Mouse (Mus musculus) embryonic facial prominence, embryonic 15.5 days (tissue): ENCODE measurements around the gene Lrrc31. TPM values are rescaled to one million over a fixed set of nuclear protein-coding genes. Genes with fewer than 3 reads are reported as not detected.
"Not testable (repeated sequence)": the region's sequence is repeated elsewhere in the genome, so short reads cannot be mapped to it uniquely, and the experiment has no call there.

Experiments used
- ATAC-seq: fragments of 200-750 bp; cut with Nextera tagmentation; 2 replicates; pipeline ENCODE4 v1.8.0; 2017; ENCODE audit warnings: low read depth, moderate TSS enrichment; ENCODE audit not compliant: insufficient number of reproducible peaks, low FRiP score, low TSS enrichment
- H3K27ac ChIP-seq: fragments of 300-500 bp; sonication (generic); replicated peaks from 2 replicates; pipeline ENCODE4 v1.5.1; 2015; ENCODE audit warnings: mild to moderate bottlenecking, inconsistent platforms
- H3K27me3 ChIP-seq: fragments of 300-500 bp; sonication (generic); 2 replicates; pipeline ENCODE4 v1.6.1; 2015; ENCODE audit warnings: inconsistent platforms
- H3K36me3 ChIP-seq: fragments of 300-500 bp; sonication (generic); 2 replicates; pipeline ENCODE4 v1.6.1; 2015; ENCODE audit warnings: mild to moderate bottlenecking, inconsistent platforms
- H3K4me1 ChIP-seq: fragments of 300-500 bp; sonication (generic); 2 replicates; pipeline ENCODE4 v1.6.1; 2015; ENCODE audit warnings: inconsistent platforms
- H3K4me2 ChIP-seq: fragments of 300-500 bp; sonication (generic); replicated peaks from 2 replicates; pipeline ENCODE4 v1.6.1; 2015; ENCODE audit warnings: mild to moderate bottlenecking, inconsistent platforms
- H3K4me3 ChIP-seq: fragments of 300-500 bp; sonication (generic); replicated peaks from 2 replicates; pipeline ENCODE4 v1.5.1; 2015; ENCODE audit warnings: mild to moderate bottlenecking, inconsistent platforms
- H3K9ac ChIP-seq: fragments of 300-500 bp; sonication (generic); 2 replicates; pipeline ENCODE4 v1.6.1; 2015; ENCODE audit warnings: inconsistent platforms
- H3K9me3 ChIP-seq: fragments of 300-500 bp; sonication (generic); replicated peaks from 2 replicates; pipeline ENCODE4 v1.6.1; 2016; ENCODE audit warnings: inconsistent platforms
- WGBS: fragments of 180-500 bp; shearing (Covaris S2); methylation state at CpG from one replicate; pipeline ENCODE4 v1.1.7; 2015; 5-methylcytosine and 5-hydroxymethylcytosine counted together
- polyA plus RNA-seq: library from polyadenylated mRNA; unstranded; fragments of >200 nt; fragmentation: Nextera tagmentation; extraction: Ambion mirVana; gene quantifications from 2 replicates; pipeline ENCODE4 v1.2.1, GENCODE M21; 2015

The Lrrc31 gene
- 0.53 and 1.9 TPM in 2 replicates for polyA plus RNA-seq

GRCm38 (mm10) chr3:30699711-30700505 lies at the start of gene Lrrc31:
Gene Lrrc31, minus strand, starts transcription at chr3:30699843.
- not testable (repeated sequence) for H3K36me3 ChIP-seq, H3K4me2 ChIP-seq, ATAC-seq, H3K27me3 ChIP-seq, H3K4me1 ChIP-seq, H3K9me3 ChIP-seq, H3K27ac ChIP-seq, H3K4me3 ChIP-seq, H3K9ac ChIP-seq
- 72% methylated on average over 6 of the region's 6 CpGs for WGBS

GRCm38 (mm10) chr3:30748316-30748715 lies 48.7 kb upstream of the Lrrc31 start:
- H3K36me3 ChIP-seq = no peaks in the 10 kb centered on the region
- no peaks in the 10 kb centered on the region for H3K9me3 ChIP-seq
- H3K9ac ChIP-seq = no peak overlapping the region
- ATAC-seq = no peak
- H3K27me3 ChIP-seq = no peaks in the 10 kb centered on the region
- H3K4me2 ChIP-seq = no peak overlapping the region
- no peak overlapping the region for H3K4me3 ChIP-seq
- no peak overlapping the region for H3K27ac ChIP-seq
- WGBS = 81% methylated on average over 9 of the region's 9 CpGs
- H3K4me1 ChIP-seq = no peaks in the 10 kb centered on the region

- no peak for ATAC-seq
Measured at GRCm38 (mm10) chr3:30746006-30746405, 46.4 kb upstream of the Lrrc31 start, which contains the start of gene Samd7. Gene Samd7, plus strand, starts transcription at chr3:30746293.

GRCm38 (mm10) chr3:30742891-30743290 lies 43.2 kb upstream of the Lrrc31 start:
- H3K9me3 ChIP-seq = no peaks in the 10 kb centered on the region
- 90% methylated on average over 7 of the region's 7 CpGs for WGBS
- H3K36me3 ChIP-seq = no peaks in the 10 kb centered on the region
- H3K4me1 ChIP-seq = no peaks in the 10 kb centered on the region
- H3K4me2 ChIP-seq = no peak overlapping the region
- no peak overlapping the region for H3K27ac ChIP-seq
- no peak overlapping the region for H3K9ac ChIP-seq
- no peak for ATAC-seq
- H3K4me3 ChIP-seq = no peak overlapping the region
- H3K27me3 ChIP-seq = no peaks in the 10 kb centered on the region

More at GRCm38 (mm10) chr3:30746006-30746405, 46.4 kb upstream of the Lrrc31 start, which contains the start of gene Samd7:
- Histone ChIP-seq H3K9ac (no peak within 1 kb of the TSS), H3K36me3 (no peaks in the 10 kb centered on the region), H3K4me2 (no peak within 1 kb of the TSS), H3K4me3 (no peak within 1 kb of the TSS), H3K27me3 (no peaks in the 10 kb centered on the region), H3K27ac (no peak within 1 kb of the TSS), H3K4me1 (no peaks in the 10 kb centered on the region), H3K9me3 (no peaks in the 10 kb centered on the region)
- 61% methylated on average over 7 of the region's 7 CpGs for WGBS

GRCm38 (mm10) chr3:30741306-30741705 lies 41.7 kb upstream of the Lrrc31 start:
- Histone ChIP-seq H3K36me3 (no peaks in the 10 kb centered on the region), H3K4me3 (no peak overlapping the region), H3K9me3 (no peaks in the 10 kb centered on the region), H3K9ac (no peak overlapping the region), H3K27me3 (no peaks in the 10 kb centered on the region), H3K4me1 (no peaks in the 10 kb centered on the region), H3K4me2 (no peak overlapping the region), H3K27ac (no peak overlapping the region)
- no peak for ATAC-seq
- WGBS = 76% methylated on average over 6 of the region's 6 CpGs

- Histone ChIP-seq H3K4me1 (no peaks in the 10 kb centered on the region), H3K36me3 (no peaks in the 10 kb centered on the region), H3K9me3 (no peaks in the 10 kb centered on the region), H3K4me2 (no peak overlapping the region), H3K27ac (no peak overlapping the region), H3K9ac (no peak overlapping the region), H3K4me3 (no peak overlapping the region), H3K27me3 (no peaks in the 10 kb centered on the region)
- peak; percentile 54 for ATAC-seq
- 37% methylated on average over 9 of the region's 9 CpGs for WGBS
Measured at GRCm38 (mm10) chr3:30736809-30737208, 37.2 kb upstream of the Lrrc31 start.

- WGBS = 75% methylated on average over 5 of the region's 5 CpGs
- Histone ChIP-seq H3K4me1 (no peaks in the 10 kb centered on the region), H3K4me3 (no peak overlapping the region), H3K27ac (no peak overlapping the region), H3K4me2 (no peak overlapping the region), H3K9ac (no peak overlapping the region), H3K9me3 (no peaks in the 10 kb centered on the region), H3K27me3 (no peaks in the 10 kb centered on the region), H3K36me3 (no peaks in the 10 kb centered on the region)
- no peak for ATAC-seq
Measured at GRCm38 (mm10) chr3:30729046-30729445, 29.4 kb upstream of the Lrrc31 start.

GRCm38 (mm10) chr3:30727209-30727608 lies 27.6 kb upstream of the Lrrc31 start:
- H3K4me3 ChIP-seq = no peak overlapping the region
- no peaks in the 10 kb centered on the region for H3K36me3 ChIP-seq
- 70% methylated on average over 4 of the region's 4 CpGs for WGBS
- no peaks in the 10 kb centered on the region for H3K4me1 ChIP-seq
- no peak for ATAC-seq
- H3K27me3 ChIP-seq = no peaks in the 10 kb centered on the region
- H3K27ac ChIP-seq = no peak overlapping the region
- no peak overlapping the region for H3K9ac ChIP-seq
- H3K4me2 ChIP-seq = no peak overlapping the region
- H3K9me3 ChIP-seq = no peaks in the 10 kb centered on the region

- 70% methylated on average over 7 of the region's 7 CpGs for WGBS
Measured at GRCm38 (mm10) chr3:30725514-30725913, 25.9 kb upstream of the Lrrc31 start.

GRCm38 (mm10) chr3:30724848-30725465 lies 25.3 kb upstream of the Lrrc31 start:
- Histone ChIP-seq H3K36me3 (no peaks in the 10 kb centered on the region), H3K9ac (no peak overlapping the region), H3K9me3 (no peaks in the 10 kb centered on the region), H3K27ac (no peak overlapping the region), H3K4me2 (no peak overlapping the region), H3K4me1 (no peaks in the 10 kb centered on the region), H3K4me3 (no peak overlapping the region), H3K27me3 (no peaks in the 10 kb centered on the region)
- WGBS = 60% methylated on average over 10 of the region's 10 CpGs
- no peak; the same call in 1 of the 2 replicates for ATAC-seq

More at GRCm38 (mm10) chr3:30725514-30725913, 25.9 kb upstream of the Lrrc31 start:
- Histone ChIP-seq H3K27me3 (no peaks in the 10 kb centered on the region), H3K27ac (no peak overlapping the region), H3K4me3 (no peak overlapping the region), H3K4me1 (no peaks in the 10 kb centered on the region), H3K36me3 (no peaks in the 10 kb centered on the region), H3K4me2 (no peak overlapping the region), H3K9me3 (no peaks in the 10 kb centered on the region), H3K9ac (no peak overlapping the region)
- ATAC-seq = no peak

- Histone ChIP-seq H3K9me3 (no peaks in the 10 kb centered on the region), H3K27ac (no peak overlapping the region), H3K4me1 (no peaks in the 10 kb centered on the region), H3K27me3 (no peaks in the 10 kb centered on the region), H3K36me3 (no peaks in the 10 kb centered on the region), H3K4me2 (no peak overlapping the region), H3K4me3 (no peak overlapping the region), H3K9ac (no peak overlapping the region)
- WGBS = 66% methylated on average over 10 of the region's 10 CpGs
- no peak for ATAC-seq
Measured at GRCm38 (mm10) chr3:30724105-30724824, 24.6 kb upstream of the Lrrc31 start.
